Mouse (Mus musculus) right cerebral cortex, postnatal 25 days (tissue): ENCODE results near the gene Itih4.
A peak's percentile ranks its signal among the peaks of the same experiment; 100 is the strongest.

Source experiments
- DNase-seq: peaks from one replicate; pipeline ENCODE4 v3.0.0; 2022

The Itih4 gene

DNA sequence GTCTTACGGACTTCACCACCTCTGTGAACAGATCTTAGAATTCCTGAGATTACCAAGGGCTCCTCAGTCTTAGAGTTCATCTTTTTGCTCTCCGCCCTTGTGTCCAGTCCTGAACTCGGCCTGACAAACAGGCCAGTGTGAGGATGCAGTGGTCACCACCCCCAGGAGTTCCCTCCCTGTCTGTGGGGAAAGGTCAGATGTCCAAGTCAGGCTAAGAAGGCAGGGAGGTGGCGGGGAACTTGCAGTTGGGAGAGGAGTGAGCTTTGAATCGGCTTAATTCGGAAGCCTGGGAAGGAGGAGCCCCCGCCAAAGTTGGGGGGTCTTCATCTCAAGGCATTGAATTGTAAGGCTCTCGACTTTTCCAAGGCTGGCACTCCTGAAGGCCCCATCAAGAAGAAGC is 6.0 kb upstream of the Itih4 start:
- no peak for DNase-seq

GRCm38 (mm10) chr14:30880811-30881717 is 5.2 kb upstream of the Itih4 start:
- no peak for DNase-seq

GRCm38 (mm10) chr14:30881718-30882108 is 4.6 kb upstream of the Itih4 start:
- no peak for DNase-seq

DNA sequence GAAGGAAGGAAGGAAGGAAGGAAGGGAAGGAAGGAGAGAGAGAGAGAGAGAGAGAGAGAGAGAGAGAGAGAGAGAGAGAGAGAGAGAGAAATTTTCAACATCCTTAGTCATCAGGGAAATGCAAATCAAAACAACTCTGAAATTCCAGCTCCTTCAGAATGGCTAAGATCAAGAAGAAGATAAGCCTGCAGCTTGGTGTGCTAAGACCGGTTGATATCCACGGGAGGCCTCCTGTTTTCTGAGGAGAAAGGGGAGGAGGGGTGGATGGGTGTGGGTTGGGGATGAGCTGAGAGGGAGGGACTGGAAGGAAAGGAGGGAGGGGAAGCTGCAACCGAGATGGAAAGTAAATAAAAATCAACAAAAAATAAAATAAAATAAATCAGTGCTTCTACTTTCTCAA is 978 bp upstream of the Itih4 start:
- DNase-seq: no peak

DNA sequence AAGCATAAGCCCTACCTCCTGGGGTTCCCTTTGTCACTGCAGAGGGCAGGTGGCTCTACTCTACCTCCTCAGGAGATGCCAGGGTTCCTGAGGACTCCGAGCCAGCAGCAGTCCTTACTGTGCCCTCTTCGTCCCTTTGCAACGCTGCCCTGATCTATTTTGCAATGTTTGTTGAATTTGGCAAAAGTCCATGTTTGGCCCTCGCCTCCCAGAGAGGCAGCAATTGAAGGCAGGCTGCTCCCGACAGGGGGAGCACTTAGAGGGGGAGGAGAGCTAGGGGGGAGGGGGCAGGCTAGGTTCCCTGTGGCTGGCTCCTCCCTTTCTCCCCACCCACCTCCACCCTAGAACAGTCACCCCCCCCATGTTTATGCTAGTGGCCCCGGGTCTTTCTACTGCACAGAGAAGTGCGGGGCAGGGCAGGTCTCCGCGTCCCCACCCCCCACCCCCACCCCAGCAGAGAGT is 2.0 kb downstream of the Itih4 start:
- DNase-seq: no peak

GRCm38 (mm10) chr14:30899972-30900371 is 13.7 kb downstream of the Itih4 start:
- DNase-seq: no peak

DNA sequence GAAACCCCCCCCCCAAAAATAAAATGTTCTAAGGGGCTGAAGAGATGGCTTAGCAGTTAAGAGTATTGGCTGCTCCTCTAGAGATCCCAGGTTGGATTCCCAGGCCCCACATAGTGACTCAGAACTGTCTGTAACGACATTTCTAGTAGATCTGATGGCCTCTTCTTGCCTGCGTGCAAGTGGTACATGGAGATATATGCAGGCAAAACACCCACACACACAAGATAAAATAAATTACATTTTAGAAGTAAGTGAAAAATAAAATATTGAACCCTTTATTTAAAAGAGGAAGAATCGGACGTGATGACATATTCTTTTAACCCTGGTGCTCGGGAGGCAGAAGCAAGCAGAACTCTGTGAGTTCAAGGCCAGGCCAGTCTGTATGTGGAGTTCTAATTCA is 16.4 kb downstream of the Itih4 start:
- no peak for DNase-seq

DNA sequence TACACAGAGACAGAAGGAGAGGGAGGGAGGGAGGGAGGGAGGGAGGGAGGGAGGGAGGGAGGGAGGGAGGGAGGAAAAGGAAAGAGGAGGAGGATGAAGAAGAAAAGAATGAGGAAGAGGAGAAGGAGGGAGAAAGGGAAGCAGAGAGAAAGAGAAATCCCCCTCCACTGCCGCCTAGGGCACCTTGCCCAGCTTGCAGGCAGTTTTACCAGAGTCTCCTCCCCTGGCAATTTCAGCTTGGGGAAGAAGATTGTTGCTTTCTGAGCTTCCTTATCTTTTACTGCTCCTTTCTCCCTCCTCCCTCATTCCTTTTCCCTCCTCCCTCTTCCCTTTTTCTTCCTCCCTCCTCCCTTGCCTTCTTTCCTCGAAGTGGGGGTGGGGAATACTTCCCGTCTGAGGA is 16.8 kb downstream of the Itih4 start:
- DNase-seq: no peak

DNA sequence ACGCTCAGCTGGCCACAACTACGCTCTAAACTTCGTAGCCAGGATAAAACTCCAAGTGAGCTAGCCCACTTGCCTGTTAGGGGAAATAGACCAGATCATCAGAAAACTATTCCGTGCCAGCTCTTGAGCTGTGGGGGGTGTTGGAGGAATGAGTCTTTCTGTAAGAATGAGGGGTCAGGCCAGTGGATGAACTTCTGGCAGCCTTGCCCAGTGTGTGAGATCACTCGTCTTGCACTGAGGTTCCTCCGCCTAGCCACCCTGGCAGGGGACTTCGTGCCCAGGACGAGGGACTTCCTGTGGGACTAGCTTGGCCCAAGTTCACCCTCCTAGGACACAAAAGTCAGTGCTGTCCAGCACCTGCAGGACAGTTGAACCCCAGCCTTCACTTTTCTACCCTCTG is 18.0 kb downstream of the Itih4 start:
- DNase-seq: no peak

- DNase-seq: no peak
Observed at GRCm38 (mm10) chr14:30906001-30906400, 19.7 kb downstream of the Itih4 start.

DNA sequence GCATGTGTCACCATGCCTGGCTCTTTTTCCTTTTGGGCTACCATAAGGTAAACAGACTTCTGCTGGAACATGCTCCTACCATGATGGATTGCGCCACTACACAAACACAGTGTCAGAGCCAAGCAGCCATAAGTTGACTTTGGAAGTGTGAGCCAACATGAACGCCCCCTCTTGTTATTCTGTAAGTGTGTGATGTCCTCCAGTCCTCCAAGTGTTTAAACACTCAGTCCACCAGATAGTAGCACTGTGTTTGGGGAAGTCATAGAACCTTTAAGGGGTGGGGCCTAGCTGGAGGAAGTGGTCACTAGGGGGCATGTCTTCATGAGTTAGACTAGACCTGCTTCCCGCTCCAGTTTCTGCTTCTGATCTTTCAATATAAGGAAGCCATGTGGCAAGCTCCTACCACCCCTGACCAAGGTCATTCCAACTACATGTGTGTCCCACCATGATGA is 21.6 kb downstream of the Itih4 start:
- DNase-seq: no peak

DNA sequence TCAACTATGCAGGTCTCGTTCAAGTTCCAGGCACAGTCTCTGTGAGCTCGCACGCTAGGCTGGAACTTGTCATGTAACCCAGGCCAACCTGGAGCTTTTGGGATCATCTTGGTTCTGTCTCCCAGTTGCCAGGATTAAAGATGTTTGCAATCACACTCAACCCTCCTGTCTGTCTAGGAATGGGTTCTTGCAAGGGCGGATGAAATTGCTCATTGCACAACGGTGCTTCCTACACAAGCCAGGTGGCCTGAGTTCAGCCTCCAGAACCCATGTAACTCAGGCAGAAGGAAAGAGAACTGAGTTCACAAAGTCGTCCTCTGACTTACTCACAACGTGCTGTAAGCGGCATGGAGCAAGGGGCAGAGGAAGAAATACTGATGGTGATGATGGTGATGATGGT is 24.9 kb downstream of the Itih4 start:
- DNase-seq: no peak

DNA sequence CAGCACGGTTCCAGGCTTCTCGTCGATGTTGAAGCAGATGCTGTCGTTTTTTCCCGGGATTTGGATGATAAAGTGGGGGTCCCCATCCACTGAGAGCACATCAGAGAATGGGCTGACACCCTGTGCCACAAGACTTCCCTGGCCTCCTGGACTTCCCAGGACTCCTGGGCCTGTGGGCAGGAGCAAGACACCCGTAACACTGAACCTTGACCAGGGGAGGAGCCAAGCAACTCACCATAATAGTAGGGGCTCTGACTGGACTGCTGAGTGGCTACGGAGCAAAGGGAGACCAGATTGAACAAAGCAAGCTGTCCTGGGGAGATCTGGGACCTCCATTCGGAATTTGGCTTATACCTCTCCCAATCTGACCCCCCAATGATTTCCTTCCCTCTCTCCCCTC is 26.4 kb downstream of the Itih4 start:
- no peak for DNase-seq

DNA sequence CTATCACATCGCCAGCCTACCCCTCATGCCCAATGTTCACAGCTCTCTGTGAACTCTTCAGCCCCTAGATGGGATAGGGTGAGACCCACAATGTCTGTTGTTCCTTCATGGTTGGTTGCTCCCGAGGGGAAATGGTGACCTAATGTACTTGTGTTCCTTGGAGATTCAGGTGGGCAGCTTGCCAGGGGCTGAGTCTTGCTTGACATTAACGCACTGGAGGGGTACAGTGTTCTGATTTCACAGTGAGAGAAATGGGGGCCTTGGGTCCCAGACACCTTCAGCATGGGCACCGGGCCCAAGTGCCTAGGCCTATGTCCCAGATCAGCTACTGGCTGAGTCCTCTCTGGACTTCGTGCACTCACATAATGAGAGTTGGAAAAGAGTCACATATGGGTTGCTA is 27.1 kb downstream of the Itih4 start:
- no peak for DNase-seq

GRCm38 (mm10) chr14:30916516-30916915 is 30.2 kb downstream of the Itih4 start:
- no peak for DNase-seq

GRCm38 (mm10) chr14:30922053-30922670 is 35.9 kb downstream of the Itih4 start:
- no peak for DNase-seq

- DNase-seq: peak; percentile 22
Observed at GRCm38 (mm10) chr14:30923375-30924105, 37.3 kb downstream of the Itih4 start, which contains the start of gene Itih3. Gene Itih3 (minus strand): TSS chr14:30923760.

- no peak for DNase-seq
Observed at GRCm38 (mm10) chr14:30925492-30925891, 39.2 kb downstream of the Itih4 start.

DNA sequence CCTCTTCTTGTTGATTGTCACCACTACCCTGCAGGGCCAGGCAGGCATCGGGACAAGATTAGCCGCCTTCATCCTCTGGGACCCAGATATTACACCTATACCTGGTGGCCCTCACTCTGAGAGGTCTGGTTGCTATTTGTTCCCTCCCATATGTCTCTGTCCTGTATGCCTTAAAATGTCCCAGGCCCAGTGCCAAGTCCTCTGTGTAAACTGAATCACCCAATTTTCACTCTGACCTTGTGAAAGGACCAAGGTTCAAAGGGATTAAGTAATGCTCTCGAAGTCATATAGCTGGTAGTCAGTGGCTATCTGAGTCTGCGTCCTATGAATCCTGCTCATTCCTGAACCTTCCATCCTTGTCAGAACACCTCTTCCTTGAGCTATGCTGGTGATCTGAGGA is 44.1 kb downstream of the Itih4 start:
- DNase-seq: no peak

DNA sequence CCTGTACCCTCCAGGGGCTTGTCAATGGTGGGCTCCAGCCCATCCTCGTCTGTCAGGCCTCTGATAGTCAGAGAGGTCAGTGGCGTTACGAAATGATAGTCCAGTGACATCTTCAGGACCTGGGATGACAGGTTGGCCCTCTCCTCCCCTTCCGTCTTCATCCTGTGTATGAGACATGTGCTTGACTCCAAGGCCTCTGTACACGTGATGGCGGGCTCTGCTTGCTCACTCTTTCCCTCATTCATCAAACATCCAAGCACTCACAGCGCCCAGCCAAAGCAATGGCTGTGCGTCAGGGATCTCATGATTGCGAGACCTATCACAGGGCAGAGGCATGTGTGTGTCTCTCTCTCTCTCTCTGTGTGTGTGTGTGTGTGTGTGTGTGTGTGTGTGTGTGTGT is 47.1 kb downstream of the Itih4 start:
- no peak for DNase-seq

DNA sequence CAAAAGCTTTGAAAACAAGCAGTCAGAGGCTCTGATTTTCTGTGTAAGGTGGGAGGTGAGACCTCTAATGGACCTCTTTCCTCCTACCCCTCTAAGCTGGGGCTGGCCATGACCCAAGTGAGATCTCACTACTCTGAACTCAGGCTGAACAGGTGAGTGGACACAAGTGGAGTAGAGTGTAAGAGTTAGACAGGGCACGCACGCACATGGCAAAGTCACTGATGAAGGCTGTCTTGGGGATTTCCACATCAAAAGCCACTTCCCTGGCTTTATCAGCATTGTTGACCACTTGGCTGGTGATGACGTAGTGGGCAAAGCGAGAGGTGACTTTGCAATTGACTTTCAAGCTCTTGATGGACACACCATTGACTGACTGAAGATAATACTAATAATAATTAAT is 56.0 kb downstream of the Itih4 start:
- no peak for DNase-seq

DNA sequence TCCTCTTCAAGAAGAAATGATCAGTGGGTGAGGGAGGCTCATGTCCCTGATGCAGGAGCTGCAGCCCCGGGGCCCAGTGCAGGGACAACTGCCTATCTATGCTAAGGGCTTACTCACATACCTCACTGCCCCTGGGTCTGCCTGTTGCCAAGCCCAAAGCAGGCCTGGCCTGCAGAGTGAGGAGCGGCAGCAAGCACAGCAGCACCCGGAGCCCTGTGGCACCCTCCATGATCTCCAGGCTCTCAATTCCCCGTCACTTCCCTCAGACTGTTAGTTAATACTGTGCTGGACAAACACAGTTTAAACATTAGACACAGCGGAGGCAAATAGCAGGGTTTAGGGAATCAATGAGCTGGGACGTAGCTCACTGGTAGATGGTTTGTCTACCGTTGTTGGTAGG is 56.8 kb downstream of the Itih4 start, which contains the start of gene Itih1:
Itih1 (minus strand) TSS at position 252 of the 400 bp plus-strand sequence.
- DNase-seq: no peak
